Mouse (Mus musculus) mesoderm, embryonic 11.5 days (tissue): ENCODE measurements around the gene Itsn1.
A peak's percentile ranks its signal among the peaks of the same experiment; 100 is the strongest.

Experiments
- DNase-seq: peaks from one replicate; pipeline ENCODE4 v3.0.0-alpha.2; 2012; ENCODE audit warnings: low read depth, low spot score

Gene Itsn1

DNA sequence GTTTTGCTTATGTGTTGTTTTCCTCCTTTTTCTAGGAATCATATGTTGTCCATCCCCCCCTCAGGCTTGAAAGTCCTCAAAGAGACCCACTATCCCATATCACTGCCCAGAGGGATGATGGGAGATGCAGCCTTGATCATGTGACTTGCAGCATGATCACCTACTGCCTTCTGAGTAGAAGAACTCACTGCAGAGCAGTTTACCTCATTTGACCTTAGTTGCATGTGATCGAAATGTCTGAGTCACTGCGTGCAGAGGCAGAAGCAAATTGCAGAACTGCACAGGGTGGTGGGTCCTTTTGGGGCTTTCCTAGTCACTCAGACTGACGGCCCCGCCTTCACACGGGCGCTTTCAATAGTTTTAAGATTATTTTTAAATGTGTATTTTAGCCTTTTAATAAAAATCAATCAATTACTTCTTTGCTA lies 141.1 kb downstream of the Itsn1 start:
- DNase-seq = no peak

DNA sequence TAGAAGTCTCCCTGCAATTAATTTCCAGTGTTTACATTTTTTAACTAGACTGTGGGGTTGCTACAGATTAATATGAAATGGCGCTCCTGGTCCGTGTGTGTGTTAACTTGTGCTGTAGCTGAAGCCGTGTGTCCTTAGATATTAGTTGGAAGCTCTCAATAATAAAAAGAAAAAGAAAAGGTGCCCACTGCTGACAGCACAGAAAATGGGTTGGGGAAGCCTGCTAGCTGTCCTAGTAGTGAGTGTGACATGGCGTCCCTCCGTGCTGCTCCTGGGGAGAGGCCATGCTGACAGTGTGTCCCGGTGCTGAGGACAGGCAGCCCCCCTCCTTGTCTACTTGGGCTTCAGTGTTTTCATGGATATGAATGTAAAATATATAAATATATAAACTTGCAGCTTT lies 142.1 kb downstream of the Itsn1 start:
- DNase-seq = no peak

DNA sequence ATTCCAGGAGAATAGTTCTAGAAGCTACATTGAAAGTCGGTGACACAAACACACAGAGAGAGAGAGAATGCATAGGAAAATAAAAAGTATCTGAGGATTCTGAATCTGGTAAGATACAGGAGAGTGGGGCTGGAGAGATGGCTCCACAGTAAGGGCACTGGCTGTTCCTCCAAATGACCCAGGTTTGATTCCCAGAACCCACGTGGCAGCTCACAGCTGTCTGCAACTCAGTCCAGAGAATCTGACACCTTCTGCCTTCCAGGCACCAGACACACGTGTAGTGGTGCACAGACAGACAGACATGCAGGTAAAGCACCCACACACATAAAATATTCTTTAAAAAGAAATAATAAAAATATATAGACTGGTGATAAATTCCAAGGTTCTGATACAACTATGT lies 144.6 kb downstream of the Itsn1 start:
- DNase-seq = no peak

DNA sequence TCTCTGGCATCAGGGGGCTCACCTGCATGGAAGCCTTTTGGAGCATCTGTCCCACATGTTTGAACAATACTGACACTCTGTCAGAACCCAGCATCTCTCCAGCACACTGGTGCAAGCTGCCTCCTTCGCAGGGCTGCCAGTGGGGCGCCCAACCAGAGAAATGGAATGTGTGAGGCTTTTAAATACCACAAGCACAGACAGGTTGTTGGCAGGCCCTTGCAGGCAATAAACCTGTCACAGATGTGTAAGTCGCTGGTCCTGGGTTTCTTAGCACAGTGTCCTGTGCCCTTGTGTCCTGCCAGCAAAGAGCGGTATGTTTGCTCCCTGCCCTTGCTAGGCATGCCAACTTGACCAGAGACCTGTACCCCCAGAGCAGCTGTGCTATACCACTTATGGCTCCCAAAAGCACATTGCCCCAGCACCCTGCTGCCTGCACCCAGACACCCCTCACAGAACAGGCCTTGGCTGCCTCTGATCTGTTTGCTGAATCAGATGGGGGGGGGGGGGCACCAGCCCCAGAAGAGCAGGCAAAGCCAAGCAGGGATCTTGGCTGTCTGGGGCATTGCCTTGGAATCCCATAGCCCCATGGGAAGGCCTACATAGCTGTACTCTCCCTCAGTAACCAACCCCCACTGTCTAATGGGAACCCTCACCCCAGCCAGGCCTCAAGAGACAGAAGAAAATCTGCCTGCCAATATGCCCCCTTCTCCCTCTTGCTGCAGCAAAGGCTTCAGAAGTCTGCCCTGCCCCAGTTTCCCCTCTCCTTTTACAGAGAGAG lies 146.7 kb downstream of the Itsn1 start:
- DNase-seq = peak; percentile 55

DNA sequence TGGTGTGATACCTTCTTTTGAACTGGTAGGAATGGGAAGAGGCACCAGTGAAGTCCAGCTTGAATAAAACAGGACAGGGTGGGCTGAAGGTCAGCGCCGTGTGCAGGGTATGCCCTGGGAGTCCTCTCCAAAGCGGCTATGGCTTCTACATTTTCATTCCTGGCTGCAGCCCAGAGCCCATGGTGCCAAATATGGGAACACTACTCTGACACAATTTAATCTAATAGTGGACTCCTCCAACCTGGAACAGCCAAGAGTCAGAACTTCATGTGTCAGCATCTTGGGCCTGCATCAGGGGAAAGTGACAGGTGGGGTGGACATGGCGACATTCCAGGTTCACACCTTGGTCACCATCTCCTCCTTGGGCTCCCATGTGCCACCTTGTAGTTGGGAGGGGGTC lies 147.4 kb downstream of the Itsn1 start:
- no peak for DNase-seq

DNA sequence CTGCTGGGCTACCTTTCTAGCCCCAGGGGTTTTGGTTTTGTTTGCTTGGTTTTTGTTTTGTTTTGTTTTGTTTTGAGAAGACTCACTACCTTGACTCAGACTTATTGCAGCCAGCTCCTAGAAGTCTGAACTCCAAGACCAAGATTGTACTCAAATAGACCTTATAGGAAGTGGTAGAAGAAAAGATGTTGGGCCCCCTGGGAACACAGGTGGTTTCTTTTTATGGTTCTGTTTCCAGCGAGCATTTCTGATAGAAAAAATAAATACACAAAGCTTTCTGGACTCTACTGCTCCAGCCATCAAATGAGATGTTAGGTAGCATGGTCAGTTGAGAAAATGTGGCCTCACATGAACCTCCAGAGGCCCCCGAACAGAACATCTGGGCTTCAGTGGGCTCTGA lies 150.0 kb downstream of the Itsn1 start:
- no peak for DNase-seq

DNA sequence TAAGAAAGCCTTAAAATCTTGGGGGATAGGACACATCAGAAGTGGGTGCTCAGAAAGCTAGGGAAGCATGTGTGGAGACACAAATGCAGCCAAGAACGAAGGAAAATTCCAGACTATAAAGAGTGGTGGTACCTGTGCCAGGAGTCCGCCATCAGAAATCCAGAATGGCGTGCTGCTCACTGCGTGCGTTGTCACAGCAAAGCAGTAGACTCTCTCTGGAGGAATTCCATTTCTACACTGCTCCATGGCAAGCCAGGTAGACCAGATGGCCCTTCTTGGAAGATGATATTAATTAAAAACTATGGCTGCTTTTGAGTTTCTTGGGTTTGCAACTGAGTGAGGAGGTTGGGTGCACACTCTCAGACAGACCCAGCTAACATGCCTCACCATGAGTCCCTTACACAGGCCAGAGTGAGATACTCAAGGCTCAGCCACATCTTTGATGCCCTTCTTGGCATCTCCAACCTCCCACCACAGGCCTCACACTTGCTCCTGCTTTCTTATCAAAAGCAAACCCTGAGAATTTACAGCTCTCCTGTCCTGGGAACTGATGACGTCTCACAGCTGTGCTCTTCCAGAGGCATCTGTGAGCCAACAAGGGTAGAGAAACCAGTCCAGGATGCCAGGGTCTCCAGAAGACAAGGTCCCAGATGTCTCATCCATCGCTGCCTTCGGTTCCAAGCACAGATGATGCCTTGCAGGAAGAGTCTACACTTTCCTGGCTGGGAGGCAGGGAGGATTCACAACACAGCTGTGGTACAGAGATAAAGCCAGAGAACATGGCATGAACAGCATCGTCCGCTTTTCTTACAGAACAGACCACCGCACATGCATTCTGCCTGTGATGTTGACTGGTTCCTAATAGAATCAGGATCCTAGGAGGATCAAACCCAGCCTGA lies 152.0 kb downstream of the Itsn1 start:
- no peak for DNase-seq

DNA sequence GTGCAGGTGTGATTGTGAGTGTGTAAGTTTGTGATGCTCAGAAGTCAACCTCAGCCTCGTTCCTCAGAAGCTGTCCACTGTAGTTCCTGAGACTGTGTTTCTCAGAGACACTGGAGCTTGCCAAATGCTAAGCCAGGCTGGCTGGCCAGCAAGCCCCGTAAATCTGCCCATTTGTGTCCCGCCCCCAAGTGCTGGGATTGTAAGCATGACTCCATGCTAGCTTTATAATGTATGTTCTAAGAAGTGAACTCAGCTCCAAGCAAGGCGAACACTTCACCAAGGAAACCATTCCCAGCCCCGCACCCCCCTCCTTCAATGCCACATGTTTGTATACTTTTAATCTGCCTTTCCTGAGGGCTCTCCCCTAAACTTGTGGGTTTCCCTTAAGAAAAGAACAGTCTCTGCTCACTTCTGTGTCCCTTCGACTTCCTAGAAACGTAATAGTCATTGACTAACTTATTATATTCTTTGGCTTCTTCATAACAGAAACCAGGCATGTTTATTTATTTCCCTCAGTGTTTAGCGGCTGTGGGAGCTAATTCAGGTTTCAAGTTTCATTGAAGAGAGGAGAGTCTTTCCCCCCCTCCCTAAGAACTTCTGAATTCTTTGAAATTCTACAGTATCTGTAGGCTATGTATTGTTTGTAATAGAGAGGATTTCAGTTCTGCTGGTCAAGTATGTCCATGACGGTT lies 153.2 kb downstream of the Itsn1 start:
- no peak for DNase-seq

DNA sequence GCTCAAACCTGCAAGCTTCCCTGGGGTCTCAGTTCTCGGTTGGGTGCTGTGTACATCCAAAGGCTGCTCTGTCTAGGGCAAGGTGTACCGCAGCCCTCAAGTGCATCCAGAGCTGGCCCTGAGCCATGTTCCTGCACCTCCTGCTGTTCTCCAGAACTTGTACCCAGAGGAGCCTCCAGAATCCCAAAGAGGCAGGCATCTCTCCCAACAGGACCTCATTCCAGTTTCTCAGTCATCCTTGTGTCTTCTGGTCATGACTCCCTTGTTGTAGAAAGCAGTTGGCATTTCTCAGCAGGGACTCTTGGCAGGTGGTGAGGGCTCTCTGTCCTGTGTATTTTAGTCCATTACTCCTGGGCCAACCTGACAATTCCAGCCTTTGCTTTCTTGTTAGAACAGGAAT lies 154.6 kb downstream of the Itsn1 start:
- no peak for DNase-seq

DNA sequence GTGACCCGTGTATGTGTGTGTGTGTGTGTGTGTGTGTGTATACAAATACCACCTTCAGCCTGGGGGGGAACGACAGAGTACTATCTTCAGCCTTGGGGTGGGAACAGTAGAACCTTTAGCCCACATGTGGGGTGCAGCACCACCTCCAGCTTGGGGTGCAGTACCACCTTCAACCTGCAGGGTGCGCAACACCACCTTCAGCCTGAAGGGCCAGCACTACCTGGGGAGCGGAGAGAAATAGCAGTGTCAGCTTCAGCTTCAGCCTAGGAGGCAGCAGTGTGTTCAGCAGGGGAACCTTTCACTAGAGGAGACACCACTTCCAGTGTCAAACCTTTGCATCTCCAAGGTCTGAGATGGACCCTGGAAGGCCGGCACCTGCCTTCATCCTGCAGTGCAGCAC lies 155.1 kb downstream of the Itsn1 start:
- DNase-seq = peak; percentile 42

DNA sequence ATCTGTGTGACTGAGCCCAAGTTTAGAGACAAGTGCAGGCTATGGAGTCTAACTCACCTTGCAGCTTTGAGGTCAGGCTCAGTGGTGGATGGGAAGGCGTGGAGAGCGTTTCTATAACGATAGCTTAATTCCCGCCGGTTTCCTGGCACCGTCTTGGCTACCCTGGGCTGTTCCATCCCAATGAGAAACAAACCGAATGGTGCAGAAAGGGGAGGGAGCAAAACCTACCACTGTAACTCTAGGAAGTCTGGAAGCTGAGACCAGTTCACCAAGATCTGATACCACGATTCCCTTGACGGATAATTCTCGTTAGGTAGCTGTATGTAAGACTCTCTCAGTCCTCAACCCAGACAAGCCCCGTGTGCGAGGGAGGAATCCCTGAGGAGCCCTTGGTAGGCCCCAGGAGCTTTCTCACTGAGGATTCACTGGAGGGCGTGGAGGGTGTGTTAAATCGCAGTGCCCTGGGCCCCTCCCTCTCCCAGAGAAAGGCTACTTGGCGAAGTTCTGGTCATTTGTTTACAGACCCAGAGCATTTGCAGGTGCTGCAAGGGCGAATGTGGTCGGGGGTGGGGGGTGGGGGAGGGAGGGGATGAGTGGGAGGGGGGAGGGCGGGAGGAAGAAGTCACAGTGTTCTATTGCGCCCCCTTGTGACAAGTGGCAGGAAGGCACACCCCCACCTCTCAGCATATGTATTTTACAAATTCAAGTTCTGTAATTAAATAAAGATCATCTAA lies 156.5 kb downstream of the Itsn1 start:
- DNase-seq = peak; percentile 53

DNA sequence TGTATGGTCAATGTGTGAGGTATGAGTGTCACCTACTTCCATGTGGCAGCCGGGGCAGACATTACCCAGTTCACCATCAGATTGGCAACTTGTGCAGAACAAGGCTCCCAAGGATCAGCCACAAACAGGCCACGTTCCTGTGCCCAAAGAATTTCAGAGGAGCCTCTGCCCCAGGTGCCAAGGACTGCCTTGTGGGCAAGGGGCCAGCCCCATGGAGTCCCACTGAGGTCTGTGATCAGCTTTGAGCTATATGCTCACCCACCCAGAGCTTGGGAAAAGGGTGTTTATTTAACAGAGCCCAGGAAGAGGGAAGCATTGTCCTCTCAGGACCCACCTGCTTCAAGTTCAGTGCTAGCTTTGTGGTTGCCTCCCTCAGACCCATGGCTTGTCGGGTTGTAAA lies 159.3 kb downstream of the Itsn1 start:
- no peak for DNase-seq

DNA sequence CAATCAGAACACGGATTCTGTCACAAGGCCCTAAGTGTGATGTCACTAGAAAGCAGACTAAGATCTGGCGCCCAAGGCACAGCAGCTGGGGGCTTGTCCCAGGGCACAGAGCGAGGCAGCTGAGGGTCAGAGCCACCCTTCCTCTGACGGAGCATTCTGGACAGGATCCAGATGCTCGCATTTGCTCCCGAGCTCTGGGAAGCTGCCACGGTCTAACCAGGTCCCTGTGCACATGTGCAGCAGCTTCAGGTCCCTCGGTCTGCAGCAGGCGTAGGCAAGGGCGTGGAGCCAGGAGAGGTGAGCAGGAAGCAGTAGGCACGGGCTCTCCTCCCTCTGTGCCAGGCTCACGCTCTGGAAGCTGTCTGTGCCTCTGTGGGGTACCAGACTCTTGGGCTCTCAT lies 160.8 kb downstream of the Itsn1 start:
- no peak for DNase-seq

DNA sequence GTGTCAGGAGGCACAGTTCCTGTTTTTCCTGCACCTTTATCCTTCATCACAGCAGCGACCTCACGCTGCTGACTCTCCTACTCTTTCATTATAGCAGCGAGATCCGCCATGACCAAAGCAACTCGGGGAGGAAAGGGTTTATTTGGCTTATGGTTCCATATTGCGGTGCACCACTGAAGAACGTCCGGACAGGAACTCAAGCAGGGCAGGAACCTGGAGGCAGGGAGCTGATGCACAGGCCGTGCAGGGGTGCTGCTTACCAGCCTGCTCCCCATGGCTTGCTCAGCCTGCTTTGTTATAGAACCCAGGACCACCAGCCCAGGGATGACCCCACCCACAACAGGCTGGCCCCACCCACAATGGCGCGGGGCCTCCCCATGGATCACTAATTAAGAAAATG lies 162.1 kb downstream of the Itsn1 start:
- no peak for DNase-seq

DNA sequence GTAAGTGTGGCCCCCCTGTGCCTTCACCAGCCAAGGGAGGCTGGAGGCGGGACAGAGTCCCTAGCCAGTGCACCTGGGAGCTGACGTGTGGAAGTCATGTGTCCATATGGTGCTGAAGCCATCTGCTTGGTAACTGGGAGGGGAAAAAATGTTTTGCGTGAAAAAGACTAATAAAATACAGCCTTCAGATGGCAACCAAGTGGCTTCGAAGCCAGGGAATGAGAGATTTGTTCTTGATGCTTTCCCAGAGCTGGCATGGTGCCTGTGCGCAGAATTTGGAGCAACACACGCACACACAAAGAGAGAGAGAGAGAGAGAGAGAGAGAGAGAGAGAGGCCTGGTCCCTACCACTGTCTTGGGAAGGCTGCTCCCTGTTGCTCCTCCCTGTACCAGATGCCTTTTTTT lies 167.3 kb downstream of the Itsn1 start:
- DNase-seq = no peak

DNA sequence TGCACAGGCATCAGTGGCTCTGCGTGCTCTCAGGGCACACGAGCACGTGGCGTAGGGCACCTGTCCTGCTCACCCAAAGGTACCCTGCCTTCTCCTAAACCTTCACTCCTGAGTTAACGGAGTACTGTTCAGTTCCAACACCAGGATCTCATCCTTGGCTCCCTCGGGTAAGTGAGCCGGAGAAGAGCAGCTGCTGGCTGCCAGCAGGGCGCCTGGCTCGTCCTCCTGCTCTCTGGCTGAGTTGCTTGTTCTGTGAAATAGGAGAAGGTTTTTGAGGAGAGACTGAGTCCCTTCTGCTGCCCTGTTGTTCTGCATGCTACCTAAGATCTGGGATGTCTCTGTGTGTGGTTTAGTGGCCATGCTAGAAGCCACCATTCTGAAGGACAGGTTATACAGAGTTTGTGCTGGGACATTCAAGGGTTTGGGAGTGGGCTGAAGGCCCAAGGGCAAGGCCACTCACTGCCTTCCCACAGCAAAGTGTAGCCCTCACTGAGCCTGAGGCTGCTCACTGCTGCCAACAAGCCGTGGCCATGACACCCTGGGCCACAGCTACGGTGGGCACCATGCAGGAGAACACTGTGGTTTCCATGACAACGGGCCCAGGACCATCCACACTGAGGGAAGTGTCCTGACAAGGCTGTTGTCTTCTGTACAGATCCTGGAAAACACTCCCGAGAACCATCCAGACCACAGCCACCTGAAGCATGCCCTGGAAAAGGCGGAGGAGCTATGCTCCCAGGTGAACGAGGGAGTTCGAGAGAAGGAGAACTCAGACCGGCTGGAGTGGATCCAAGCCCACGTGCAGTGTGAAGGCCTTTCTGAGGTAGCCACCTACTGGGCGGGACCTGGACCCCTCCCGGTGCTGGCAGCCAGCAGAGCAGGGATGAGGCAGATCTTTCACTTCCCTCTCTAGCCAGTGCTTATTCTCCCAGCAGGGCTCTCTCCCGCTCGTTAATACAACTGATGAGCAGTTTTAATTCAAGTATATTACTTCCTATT lies 170.1 kb downstream of the Itsn1 start:
- DNase-seq = no peak

DNA sequence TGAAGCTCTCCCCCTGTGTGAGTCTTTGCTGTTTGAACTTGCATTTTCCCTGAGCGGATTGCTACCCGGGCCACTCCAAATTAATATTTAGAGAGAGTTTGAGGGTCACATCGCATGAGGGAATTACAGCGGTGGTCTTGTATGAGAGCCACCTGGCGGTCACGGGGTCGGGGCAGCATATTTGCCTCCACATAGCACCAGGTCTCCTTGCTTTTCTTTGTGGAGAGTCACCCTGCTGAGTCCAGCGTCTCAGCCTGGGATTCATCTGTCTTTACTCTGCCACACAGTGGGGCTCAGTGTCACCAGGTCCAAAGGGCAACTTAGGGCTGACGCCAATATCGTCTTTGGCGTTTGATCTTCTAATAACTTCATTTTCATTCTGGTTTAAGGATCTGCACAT lies 171.2 kb downstream of the Itsn1 start:
- peak; percentile 43 for DNase-seq

DNA sequence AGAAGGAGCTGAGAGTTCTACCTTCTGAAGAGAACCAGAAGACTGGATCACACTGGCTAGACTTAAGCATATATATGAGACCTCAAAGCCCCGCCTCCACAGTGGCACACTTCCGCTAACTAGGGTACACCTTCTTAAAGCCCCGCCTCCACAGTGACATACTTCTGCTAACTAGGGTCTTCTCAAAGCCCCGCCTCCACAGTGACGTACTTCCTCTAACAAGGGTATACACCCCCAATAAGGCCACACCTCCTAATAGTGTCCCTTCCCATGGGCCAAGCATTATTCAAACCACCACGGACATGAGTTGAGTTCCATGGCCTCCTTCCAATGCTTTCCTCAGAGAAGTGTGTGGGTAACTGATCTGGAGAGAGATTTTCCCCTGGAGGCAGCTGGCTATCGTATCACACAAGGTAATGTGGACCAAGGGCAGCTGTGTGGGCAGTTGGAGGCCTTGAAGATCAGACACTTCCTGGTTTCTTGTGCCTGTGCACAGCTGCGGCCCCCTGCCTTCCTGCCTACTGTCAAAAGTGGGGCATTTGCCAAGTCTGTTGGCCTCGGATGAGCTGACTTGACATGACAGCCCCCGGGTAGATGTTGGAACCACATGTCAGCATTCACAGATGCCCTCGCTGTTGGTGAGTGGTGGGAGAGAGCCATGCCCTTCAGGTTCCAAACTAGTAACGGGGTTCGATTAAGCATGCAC lies 174.9 kb downstream of the Itsn1 start:
- no peak for DNase-seq

DNA sequence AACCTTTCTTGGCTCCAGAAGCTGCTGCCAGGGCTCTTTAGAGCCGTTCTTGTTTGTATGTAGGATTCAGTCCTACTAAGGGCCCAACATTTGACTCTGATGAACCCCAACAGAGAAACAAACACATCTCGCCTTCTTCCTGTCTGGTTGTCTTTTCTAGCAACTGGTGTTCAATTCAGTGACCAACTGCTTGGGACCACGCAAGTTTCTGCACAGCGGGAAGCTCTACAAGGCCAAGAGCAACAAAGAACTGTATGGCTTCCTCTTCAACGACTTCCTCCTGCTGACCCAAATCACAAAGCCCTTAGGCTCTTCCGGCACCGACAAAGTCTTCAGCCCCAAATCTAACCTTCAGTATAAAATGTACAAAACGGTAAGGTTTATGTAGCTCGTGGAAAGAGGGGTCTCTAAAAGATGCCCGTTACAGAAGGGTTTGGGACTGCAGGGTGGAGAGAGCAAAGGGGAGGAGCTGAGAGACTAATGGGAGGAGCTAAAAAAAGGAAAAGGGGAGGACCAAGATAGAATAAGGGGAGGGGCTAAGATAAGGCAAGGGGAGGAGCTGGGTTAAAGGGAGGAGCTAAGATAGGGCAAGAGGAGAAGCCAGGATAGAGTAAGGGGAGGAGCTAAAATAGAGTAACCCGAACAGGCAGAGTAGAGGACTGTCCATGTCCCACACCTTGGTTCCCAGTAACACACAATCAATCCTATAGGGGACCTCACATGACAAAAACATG lies 176.2 kb downstream of the Itsn1 start:
- DNase-seq = no peak
